In genomic region chr5:16309168-16310006, GRCm38 (mm10) we compare ENCODE assay signal across 8 mouse cellular contexts.
DNase-seq lines count a peak whose midpoint lies in the region; ATAC-seq lines count a peak whose summit lies in the region.

No protein-coding gene starts in this region.

- no peak overlapping the region for H3K27ac ChIP-seq in kidney, embryonic 14.5 days (ENCODE audit: low read depth, low read length)
- H3K27ac ChIP-seq in limb, embryonic 13.5 days, result no peak overlapping the region
- H3K27ac ChIP-seq in neural tube, embryonic 11.5 days (ENCODE audit: low read depth, low read length), result no peak overlapping the region

- peak; percentile 98 for ATAC-seq in common myeloid progenitor, adult 5-6 weeks (replicated peaks; ENCODE audit: low read depth, poor library complexity, severe bottlenecking)
- peak; percentile 79; the same call in 1 of the 2 replicates for ATAC-seq in kidney, embryonic 14.5 days (ENCODE audit: low FRiP score, low TSS enrichment)
- 0 out of 2 replicates have a peak, but pooled peaks have one; percentile 28 for ATAC-seq in limb, embryonic 13.5 days (ENCODE audit: low FRiP score, low read depth)
- peak; percentile 68; the same call in 1 of the 2 replicates for ATAC-seq in neural tube, embryonic 11.5 days (ENCODE audit: insufficient read depth, low FRiP score, low TSS enrichment)

- DNase-seq in 3T3-L1 (ENCODE audit: low read depth, low spot score) (peak; percentile 89), ZHBTc4 (ENCODE audit: low read depth, low spot score) (peak; percentile 72)
- peak; percentile 40 for DNase-seq in gastrocnemius, postnatal 14 days
- peak; percentile 74 for DNase-seq in neural tube, embryonic 11.5 days (ENCODE audit: low spot score)
- DNase-seq in testis, postnatal 14 days (ENCODE audit: low spot score), result peak; percentile 21

- no peak overlapping the region for H3K4me3 ChIP-seq in kidney, embryonic 14.5 days (ENCODE audit: low read length)
- no peak overlapping the region for H3K4me3 ChIP-seq in limb, embryonic 13.5 days
- H3K4me3 ChIP-seq in neural tube, embryonic 11.5 days (ENCODE audit: low read depth, low read length), result no peak overlapping the region

- 45% methylated on average over 7 of the region's 7 CpGs for WGBS in kidney, embryonic 14.5 days
- WGBS in limb, embryonic 13.5 days, result 39% methylated on average over 7 of the region's 7 CpGs
- 43% methylated on average over 7 of the region's 7 CpGs for WGBS in neural tube, embryonic 11.5 days

- H3K4me2 ChIP-seq in kidney, embryonic 14.5 days (replicated peaks; ENCODE audit: low read depth, low read length), result no peak overlapping the region
- H3K4me2 ChIP-seq in limb, embryonic 13.5 days (replicated peaks), result no peak overlapping the region
- H3K4me2 ChIP-seq in neural tube, embryonic 11.5 days (ENCODE audit: low read depth), result no peak overlapping the region

- no peak overlapping the region for H3K9ac ChIP-seq in kidney, embryonic 14.5 days (ENCODE audit: low read depth, low read length)
- no peak overlapping the region for H3K9ac ChIP-seq in limb, embryonic 13.5 days
- no peak overlapping the region for H3K9ac ChIP-seq in neural tube, embryonic 11.5 days (ENCODE audit: low read length)

- no peaks in the 10 kb centered on the region for H3K27me3 ChIP-seq in kidney, embryonic 14.5 days (ENCODE audit: control insufficient read depth, insufficient read depth, low read length)
- no peaks in the 10 kb centered on the region for H3K27me3 ChIP-seq in limb, embryonic 13.5 days
- H3K27me3 ChIP-seq in neural tube, embryonic 11.5 days (ENCODE audit: control insufficient read depth, insufficient read depth, low read length), result no peaks in the 10 kb centered on the region

- H3K36me3 ChIP-seq in kidney, embryonic 14.5 days (ENCODE audit: control insufficient read depth, insufficient read depth, low read length), result no peaks in the 10 kb centered on the region
- no peaks in the 10 kb centered on the region for H3K36me3 ChIP-seq in limb, embryonic 13.5 days
- no peaks in the 10 kb centered on the region for H3K36me3 ChIP-seq in neural tube, embryonic 11.5 days (ENCODE audit: control insufficient read depth, insufficient read depth, low read length)

- intact Hi-C loops in gastrocnemius, postnatal 14 days (cut with DNase I; ENCODE audit: low total_unique reads), result no loop called here

- no peaks in the 10 kb centered on the region for H3K4me1 ChIP-seq in kidney, embryonic 14.5 days (ENCODE audit: control insufficient read depth, insufficient read depth, low read length)
- H3K4me1 ChIP-seq in limb, embryonic 13.5 days, result no peaks in the 10 kb centered on the region
- no peaks in the 10 kb centered on the region for H3K4me1 ChIP-seq in neural tube, embryonic 11.5 days (ENCODE audit: control insufficient read depth, insufficient read depth, low read length)

- H3K9me3 ChIP-seq in kidney, embryonic 14.5 days (ENCODE audit: control insufficient read depth, low read length), result no peaks in the 10 kb centered on the region
- H3K9me3 ChIP-seq in limb, embryonic 13.5 days, result no peaks in the 10 kb centered on the region
- H3K9me3 ChIP-seq in neural tube, embryonic 11.5 days (ENCODE audit: control insufficient read depth, low read length), result no peaks in the 10 kb centered on the region

Comparison
In these comparisons a context has a peak if more than half of its experiments do, and no peak if none do; other contexts are left out.
1. DNase-seq: peak in every context shown above with its lines; median percentile 89 in 3T3-L1; 74 in neural tube, embryonic 11.5 days; 72 in ZHBTc4; 40 in gastrocnemius, postnatal 14 days; 21 in testis, postnatal 14 days.
2. ATAC-seq: peak in every context shown above with its lines; median percentile 98 in common myeloid progenitor, adult 5-6 weeks; 79 in kidney, embryonic 14.5 days; 68 in neural tube, embryonic 11.5 days; 28 in limb, embryonic 13.5 days.